Mouse (Mus musculus) layer of hippocampus, adult 18-20 months (tissue): Measurements from ENCODE around the gene Gnat1. TPM values are rescaled to one million over a fixed set of nuclear protein-coding genes. Genes with fewer than 3 reads are reported as not detected.

ENCODE experiments used
- DNase-seq, 2 experiments: peaks; one replicate each; pipeline ENCODE4 v3.0.0; 2022; ENCODE audit warnings: low spot score in 2 of 2
- total RNA-seq, 2 experiments: library from RNA; stranded (reverse); gene quantifications; 2 replicates each; pipeline ENCODE4 v1.2.3; 2021

The Gnat1 gene
- total RNA-seq, 2 experiments from 2014 or later = not detected

DNA sequence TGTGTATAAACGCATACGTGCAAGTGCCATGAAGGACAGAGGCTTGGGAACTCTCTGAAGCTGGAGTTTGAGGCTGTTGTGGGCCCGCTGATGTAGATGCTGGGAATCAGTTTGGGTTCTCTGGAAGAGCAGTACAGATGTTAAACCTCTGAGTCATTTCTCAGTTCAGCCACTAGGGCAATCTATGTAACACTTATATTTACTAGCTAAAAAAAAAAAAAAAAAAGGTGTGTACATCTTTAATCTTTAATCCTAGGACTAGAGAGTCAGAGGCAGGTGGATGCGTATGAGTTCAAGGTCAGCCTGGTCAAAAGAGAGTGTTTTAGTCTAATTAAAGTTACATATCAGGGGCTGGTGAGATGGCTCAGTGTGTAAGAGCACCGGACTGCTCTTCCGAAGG lies 32.5 kb downstream of the Gnat1 start:
- no peak for DNase-seq

DNA sequence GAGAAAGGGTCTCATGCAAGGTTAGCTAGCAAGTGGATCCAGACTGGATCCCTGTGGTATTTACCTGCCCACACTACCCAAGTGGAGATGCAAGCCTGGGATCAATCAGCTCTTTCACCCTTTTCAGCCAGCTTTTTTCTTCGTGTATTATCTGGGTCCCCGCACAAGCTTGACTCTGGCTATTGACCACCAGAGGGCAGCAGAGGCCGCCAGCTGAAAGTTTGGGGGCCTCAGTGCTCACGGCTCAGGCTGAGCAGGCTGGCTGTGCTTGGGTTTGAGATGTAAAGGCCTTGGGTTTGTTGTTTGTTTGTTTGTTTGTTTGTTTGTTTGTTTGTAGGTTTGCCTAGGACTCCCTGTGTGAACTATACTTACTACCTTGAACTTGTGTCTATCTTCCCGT lies 33.9 kb downstream of the Gnat1 start:
- peak in 1 of 2 experiments; percentile 86 for DNase-seq

DNA sequence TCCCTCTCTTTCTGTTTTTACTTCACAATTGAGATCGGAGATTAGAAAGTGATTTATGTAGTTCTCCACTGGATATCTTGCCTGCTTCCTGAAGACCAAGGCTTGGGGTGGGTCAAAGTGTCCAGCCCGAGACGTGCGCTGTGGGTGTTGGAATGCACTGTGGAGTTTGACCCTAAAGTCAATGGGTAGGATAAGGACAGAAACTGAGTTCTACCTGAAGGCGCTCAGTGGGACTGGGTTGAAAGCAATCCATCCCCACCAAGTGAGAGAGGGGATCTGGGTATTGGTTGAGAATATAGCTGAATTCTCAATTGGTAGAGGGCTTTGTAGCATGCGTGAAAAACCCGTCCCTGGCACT lies 34.4 kb downstream of the Gnat1 start:
- no peak for DNase-seq

DNA sequence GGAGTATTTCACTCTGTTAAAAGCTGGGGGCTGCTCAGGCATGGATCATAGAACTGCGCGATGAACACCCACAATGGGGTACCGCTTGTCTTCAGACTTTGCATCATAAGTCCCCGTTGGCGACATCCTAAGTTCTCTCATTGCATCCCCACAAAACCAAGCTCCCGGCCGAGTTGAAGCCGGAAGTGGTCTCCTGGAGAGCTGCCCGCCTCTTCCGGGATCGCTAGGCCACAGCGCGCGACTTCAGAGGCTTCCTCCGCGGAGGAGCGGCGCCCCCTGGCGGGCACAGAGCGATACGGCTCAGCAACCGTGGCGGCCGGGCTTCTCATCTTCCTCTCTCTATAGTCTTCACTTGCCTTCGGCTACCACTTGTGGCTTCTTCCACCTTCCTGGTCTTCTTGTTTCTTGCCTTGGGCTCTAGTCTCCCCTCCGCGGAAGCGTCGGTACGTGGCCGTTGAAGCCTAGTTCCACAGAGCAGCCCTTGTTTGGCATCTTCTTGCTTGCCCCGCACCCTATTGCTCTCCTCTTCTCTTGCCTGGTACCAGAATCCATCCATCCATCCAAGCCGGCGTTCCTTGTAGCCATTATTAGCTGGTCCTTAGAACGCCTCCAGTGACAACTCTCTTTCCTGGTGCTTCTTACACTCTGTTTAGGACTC lies 34.9 kb downstream of the Gnat1 start:
- peak; percentile 85 to 94 for DNase-seq

DNA sequence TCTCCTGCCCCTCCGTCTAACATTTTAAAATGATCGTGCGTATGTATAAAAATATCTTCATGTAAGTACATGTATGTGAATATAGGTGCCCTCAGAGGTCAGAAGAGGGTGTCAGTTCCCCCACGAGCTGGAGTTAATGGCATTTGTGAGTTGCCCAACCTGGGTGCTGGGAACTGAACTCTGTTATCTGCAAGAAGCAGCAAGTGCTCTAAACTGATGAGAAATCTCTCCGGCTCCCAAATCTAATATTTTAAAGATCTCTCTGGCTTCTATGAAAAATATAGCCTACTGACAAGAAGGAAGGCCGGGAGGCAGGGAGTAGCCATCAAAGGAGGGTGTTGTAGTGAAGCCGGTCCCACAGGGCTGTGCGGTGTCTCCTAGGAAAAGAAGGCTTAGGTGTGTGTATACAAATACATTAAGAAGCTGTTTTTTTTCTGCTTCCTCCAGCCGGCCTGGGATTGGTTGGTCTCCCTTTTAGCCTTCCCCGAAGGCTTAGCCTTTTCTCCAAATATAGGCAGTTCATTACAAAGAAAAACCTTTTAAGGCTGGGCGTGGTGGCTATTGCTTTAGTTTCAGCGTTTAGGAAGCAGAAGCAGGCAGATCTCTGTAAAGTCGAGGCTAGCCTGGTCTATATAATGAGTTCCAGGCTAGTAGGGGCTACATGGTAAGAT lies 35.8 kb downstream of the Gnat1 start:
- DNase-seq = no peak

DNA sequence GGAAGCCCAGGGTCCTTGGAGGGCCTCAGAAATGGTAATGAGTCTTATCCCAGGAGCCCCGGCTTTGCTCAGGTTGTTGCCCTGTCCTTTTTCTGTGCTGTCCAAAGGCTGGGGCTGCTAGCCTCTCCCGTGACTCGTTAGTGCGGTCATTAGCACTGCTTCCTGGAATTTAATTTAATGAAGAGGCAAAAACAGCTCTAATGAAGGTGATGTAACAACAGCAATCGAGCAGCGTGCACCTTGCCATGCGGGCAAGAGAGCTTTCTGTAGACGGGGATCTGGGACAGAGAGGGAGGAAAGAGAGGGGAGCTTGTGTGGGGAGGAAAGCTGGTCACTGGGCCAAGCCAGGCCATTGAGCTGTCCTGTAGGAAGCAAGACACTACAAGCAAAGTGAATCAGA lies 37.8 kb downstream of the Gnat1 start:
- no peak for DNase-seq

DNA sequence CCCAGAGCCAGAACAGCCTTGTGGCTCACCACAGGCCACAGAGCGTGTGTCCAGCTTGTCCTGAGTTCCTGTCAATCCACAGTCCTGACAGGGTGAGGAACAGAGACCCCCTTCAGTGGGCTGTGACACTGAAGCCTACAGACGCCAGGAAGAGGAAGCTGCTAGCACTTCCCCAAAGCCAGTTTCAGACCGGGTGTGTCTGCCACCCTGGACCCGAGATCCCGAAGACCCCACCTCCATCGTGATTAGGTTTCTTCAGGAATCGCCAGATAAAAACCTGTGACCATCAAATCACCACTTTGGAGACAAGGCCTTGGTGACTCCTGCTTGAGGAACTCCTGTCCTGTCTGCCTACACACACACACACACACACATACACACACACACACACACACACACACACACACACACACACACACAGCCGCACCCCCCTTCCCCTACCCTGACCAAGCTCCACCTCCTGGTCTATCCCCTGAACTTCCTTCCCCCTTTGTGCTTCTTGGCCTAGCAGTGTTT lies 39.2 kb downstream of the Gnat1 start:
- no peak for DNase-seq

DNA sequence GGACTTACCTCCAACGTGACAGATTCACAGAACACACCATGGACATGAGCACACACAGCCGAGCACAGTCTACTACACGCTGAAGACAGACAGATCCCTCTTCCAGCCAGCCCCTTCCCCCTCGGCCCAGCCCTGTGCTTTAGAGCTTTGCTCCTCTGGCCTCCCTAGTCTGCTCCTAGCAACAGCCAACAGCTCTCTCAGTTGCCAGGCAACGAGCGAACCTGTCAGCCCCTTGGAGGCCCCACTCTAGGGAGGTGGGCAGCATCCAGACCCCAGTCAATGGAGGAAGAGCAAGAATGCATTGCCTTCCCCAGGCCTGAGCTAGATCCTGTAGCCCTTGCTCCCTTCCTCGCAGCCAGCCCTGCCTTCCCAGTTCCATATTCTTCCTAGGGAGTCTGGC lies 42.4 kb downstream of the Gnat1 start:
- DNase-seq = no peak

DNA sequence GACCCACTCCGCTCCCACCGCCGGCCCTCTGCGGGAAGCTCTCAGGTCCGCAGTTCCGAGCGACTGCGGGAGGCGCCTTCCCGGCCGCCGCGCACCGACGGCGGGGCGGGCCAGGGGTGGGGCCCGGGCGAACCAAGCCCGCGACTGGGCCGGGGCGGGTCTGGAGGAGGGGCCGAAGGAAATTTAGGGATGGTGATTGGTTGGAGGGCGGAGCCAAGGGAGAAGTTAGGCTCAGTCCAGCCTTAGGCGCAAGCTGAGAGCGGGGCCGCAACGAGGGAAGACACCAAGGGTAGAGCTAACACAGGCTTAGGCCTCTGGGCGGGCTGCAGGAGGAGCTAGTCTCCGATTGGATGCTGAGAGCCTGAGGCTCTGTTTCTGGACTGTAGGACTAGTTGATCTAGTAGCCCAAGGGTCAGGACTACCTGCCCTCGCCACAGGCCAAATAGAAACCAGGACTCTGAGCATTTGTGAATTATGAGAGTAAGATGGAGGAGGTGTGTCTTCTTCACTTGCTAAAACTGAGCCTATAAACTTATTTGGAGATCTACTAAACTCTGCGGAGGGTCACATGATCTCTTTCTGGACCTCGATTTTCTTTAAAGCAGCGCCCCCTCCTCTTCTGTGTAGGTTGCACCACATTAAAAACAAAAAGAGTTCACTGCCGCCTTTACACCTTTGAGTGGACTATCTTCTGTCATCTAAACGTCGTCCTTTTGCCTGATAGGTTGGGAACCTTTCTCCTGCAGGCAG lies 44.1 kb downstream of the Gnat1 start, which contains the start of gene Gnai2:
Gene Gnai2 (minus strand): TSS at position 89 of the 750 bp plus-strand sequence.
- DNase-seq = peak; percentile 93 to 95

DNA sequence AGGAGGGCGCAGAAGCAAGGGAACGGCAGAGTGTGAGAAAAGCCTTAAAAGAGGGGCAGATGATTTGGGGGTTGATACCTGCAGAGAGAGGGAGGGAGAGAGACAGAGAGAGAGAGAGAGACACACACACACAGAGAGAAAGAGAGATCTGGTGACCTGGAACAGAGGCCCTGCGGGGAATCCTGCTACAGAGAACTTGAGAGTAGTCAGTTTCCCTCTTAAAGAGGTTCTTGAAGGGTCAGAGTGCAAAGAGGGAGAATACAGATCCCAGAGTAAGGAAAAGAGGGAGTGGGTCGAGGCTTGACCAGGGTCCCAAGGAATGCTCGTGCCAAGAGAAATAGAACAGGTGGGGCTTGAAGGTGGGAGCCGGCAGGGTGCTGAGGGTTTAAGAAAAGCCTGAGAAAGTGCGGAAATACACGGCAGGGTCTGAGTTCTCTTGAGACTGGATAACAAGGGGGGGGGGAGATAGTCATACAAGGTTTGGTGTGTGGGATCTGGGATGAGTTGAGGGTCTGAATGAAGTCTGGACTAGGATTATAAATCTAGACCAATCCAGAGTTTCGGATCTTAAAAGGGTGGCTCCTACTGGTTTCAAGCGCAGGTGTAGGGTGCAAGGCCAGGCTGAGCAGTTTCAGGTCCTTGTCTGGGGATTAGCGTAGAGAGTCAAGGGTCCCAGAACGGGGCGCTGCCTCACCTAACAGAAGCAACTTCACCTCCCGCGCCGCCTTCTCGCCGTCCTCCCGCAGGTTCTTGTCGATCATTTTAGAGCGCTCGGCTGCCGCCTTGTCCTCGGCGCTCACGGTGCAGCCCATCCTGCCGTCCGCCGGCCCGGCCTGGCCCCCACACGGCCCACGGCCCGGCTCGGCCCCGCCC lies 44.9 kb downstream of the Gnat1 start:
- no peak for DNase-seq

DNA sequence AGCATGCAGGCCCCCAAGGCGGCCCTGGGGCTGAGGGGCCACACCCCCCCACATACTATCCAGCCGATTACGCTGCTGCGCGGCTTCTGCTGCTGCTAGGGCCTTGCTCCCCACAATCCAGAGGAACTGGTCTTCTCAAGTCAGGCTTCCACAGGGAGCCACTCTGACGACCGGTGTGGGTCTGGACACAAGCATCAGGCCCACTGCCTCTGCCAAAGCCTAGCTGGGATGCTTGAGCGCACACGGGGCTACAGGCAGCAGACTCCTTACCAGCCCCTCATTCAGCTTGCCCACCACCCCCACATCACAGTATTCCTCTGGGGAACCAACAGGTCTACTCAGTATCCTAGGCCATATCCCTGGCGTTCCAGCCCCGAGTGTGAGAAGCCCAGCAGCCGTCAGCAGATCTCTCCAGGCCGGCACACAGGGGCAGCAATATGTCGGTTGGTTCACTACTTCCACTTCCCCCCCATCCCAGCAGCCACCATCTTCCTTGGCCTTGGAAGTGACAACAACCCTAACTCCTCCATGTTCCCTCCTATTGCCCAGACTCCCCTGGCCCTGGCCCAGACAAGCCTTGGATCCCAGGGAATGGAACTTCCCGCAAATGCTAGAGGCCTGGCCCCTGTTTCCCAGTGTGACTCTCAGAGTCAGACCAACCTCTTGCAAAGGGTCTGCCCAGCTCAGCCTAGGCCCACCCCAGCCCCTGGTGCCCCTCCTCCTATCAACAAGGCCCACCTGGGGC lies 45.7 kb downstream of the Gnat1 start:
- DNase-seq = no peak

DNA sequence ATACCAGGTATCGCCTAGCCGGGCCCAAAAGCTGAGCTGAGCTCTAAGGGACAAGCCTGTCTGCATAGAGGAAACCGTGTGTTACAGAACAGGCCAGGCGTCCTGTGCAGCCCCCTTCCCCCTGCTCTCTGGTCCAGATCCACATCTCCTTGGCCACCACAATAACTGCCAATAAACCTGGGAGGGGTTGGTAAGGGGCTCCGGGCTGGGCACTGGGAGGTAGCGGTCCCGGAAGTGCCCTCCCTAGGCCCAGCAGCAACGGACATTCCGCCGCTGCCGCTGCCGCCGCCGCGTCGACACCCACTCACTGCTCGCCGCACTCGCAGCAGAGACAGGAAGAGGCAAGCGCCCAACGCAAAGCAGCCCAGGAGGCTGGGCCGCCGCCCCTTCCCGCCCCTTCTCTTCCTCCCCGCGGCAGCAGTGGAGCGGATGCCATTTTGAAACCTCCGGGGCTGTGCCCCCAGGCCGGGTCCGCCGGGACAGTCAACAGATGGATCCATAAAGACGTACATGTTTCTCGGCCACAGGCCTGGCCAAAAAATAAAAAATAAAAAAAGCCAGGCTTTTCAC lies 46.3 kb downstream of the Gnat1 start:
- DNase-seq = peak; percentile 76 to 80

DNA sequence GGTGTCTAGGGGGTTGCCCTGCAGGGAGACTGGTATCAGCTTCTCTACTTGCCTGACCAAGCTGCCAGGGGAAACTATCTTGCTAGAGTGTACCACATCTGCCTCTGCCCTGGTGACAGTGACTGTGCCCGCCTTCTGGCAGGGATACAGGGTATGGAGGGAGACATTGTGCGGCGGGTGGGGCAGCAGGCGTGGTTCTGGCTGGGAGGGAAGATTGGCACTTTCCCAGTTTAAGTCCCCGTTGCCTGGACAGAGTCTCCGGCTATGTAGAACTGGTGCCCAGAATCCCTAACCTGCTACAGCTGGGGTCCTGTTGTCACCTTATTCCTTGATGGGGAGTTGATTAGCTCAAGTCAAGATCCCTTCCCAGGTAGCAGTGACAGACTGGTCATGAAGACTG lies 47.0 kb downstream of the Gnat1 start:
- no peak for DNase-seq

DNA sequence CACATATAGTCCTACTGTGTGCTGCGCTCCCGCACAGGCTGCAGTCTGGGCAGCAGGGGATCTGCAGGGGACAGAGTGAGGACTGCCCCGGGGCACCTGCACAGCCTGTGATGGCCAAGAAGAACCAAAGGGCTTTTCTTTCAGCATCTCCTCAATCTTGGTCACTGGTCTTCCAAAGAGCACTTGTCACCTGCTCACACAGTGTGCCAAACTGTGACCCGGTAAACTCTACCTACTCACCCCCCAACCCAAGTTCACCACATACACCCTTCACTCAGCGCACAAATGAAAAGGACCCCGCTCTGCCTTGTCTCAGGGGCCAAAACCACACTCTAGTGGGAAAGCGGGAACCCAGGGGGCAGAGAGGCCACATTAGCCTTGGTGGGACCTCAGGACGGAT lies 47.7 kb downstream of the Gnat1 start:
- no peak for DNase-seq

DNA sequence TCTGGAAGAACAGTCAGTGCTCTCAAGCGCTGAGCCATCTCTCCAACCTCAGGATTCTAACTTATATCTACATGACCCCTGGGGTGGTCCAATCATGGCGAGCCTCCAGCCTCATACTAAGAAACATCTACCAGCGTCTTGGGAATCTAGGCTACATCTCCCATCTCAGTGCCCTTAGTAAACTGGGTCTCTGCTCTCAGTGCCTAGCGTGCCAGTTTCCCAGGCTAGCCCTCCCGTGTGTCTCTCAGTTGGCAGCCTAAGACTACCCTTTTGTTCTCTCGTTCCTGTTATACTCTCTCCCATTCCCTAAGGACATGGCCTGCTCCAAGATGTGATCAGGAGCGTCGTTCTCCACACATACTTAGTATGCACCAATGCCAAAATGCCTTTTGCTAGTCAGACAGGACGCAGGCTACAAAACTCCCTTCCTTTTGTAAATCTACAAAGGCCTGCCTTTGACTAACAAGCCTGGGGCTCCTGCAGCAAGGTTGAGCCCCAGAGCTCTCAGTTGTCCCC lies 48.1 kb downstream of the Gnat1 start:
- DNase-seq = no peak

DNA sequence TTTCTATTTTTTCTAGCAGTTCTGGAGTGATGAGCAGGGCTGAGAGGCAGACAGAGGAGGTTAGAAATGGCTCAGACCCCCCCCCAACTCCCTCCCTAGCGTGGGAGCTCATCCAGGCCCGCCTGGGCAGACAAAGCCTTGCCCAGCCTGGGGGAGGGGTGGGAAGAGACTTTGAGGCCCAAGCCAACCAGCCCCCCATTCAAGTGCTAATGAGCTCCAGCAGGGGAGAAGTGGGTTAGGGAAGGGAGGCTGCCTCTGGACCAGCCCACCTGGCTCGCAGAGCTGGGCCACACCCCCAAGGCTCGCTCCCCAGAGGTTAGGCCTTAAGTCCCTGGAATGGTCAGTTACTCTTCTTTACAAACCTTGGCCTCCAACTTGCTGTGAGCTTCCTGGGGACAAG lies 48.9 kb downstream of the Gnat1 start:
- DNase-seq = peak in 1 of 2 experiments; percentile 51

DNA sequence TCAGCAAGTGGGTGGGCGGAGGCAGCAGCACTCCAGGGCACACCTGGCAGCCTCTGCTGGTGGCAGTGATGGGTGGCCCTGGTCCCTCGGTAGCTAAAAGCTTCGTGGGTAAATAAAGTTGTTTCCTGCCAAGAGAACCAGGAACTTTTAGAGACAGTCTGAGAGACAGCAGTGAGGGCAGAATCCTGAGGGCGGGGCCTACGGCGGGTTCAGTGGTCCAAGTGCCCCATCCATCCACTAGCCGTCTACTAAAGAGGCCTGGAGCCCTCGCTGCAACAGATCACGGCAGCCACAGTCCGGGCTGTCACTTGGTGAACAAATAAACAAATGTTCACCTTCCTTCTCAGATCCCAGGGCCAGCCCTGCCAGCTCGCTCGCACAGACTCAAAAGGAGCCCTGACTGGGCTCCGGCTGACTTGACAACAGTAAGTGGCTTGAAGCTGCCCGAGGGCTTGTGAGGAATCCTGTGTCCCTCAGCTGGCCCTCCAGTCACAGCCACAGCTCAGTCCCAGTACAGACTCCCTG lies 49.5 kb downstream of the Gnat1 start:
- DNase-seq = no peak

DNA sequence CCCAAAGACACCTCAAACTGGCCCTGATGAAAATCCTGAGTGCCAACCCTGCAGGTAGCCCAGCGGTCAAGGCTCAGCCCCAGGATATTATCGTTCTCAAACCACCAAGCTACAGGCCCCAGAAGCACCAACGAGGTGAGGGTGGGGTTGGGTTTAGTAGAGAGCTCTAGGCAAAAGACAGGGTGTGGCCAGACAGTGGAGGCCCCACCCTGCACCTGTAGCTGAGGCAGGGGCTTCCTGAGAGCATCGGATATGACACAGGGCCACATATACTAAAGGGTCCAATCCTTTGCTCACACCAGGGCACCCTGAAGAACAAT lies 50.1 kb downstream of the Gnat1 start:
- no peak for DNase-seq

DNA sequence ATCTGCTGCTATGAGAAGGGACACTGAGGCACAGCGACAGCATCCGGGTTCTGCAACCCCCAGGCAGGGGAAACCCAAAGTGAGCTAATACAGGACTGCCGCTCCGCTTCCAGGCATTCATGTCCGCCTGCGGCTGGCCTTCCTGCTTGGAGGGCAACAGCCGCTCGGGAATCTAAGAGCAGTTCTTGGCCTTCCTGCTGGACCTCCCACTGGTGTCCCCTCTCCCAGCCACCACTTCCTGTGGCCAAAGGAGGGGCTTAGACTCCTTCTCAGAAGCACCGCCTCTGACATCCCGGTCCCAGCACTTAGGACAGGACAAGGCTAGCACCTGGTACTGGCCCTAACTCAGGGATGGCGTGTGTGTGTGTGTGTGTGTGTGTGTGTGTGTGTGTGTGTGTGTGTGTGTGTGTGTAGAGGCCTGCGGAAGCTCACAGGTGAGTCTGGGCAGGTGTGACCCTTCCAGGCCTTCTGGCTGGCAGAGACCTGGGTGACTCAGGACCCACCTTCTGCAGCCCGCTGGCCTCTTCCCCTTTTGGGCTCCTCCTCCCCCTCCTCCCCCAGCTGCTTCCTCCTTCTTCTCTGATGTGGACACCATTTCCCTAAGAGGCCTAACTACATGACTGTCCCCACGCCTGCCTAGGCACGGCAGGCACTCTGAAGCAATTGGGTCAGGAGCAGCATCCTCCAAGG lies 50.6 kb downstream of the Gnat1 start:
- no peak for DNase-seq
